Mouse (Mus musculus) intestine, postnatal 0 days (tissue): Measurements from ENCODE around the gene Ubtf. TPM values are rescaled to one million over a fixed set of nuclear protein-coding genes. Genes with fewer than 3 reads are reported as not detected.

ENCODE experiments used
- ATAC-seq: fragments of 200-750 bp; cut with Nextera tagmentation; 2 replicates; pipeline ENCODE4 v1.8.0; 2017; ENCODE audit warnings: mild to moderate bottlenecking, moderate TSS enrichment, moderate library complexity
- H3K27ac ChIP-seq: fragments of 300-500 bp; sonication (generic); 2 replicates; pipeline ENCODE4 v1.5.1; 2014; ENCODE audit warnings: mild to moderate bottlenecking, low read depth, low read length, moderate library complexity
- H3K27me3 ChIP-seq: fragments of 300-500 bp; sonication (generic); replicated peaks from 2 replicates; pipeline ENCODE4 v1.6.1; 2014; ENCODE audit warnings: low read length, mixed read lengths; ENCODE audit not compliant: control insufficient read depth, insufficient read depth
- H3K36me3 ChIP-seq: fragments of 300-500 bp; sonication (generic); 2 replicates; pipeline ENCODE4 v1.6.1; 2014; ENCODE audit warnings: mild to moderate bottlenecking, moderate library complexity; ENCODE audit not compliant: control insufficient read depth, insufficient read depth
- H3K4me1 ChIP-seq: fragments of 300-500 bp; sonication (generic); replicated peaks from 2 replicates; pipeline ENCODE4 v1.6.1; 2014; ENCODE audit warnings: antibody characterized with exemption, low read length, mixed read lengths; ENCODE audit not compliant: control insufficient read depth, insufficient read depth
- H3K4me2 ChIP-seq: fragments of 300-500 bp; sonication (generic); replicated peaks from 2 replicates; pipeline ENCODE4 v1.6.1; 2014; ENCODE audit warnings: low read depth, mild to moderate bottlenecking, moderate library complexity
- H3K4me3 ChIP-seq: fragments of 300-500 bp; sonication (generic); 2 replicates; pipeline ENCODE4 v1.5.1; 2014; ENCODE audit warnings: low read depth, low read length
- H3K9ac ChIP-seq: fragments of 300-500 bp; sonication (generic); 2 replicates; pipeline ENCODE4 v1.6.1; 2014; ENCODE audit warnings: mild to moderate bottlenecking, low read depth, low read length
- H3K9me3 ChIP-seq: fragments of 300-500 bp; sonication (generic); 2 replicates; pipeline ENCODE4 v1.6.1; 2016; ENCODE audit warnings: mixed run types; ENCODE audit not compliant: control insufficient read depth
- CTCF ChIP-seq: sonication (generic); IDR thresholded peaks from 2 replicates; pipeline ENCODE4 v1.5.1; 2016; ENCODE audit warnings: low read depth, mild to moderate bottlenecking, control low read depth, antibody characterized with exemption, moderate library complexity
- WGBS: fragments of 180-500 bp; shearing (Covaris S2); extraction: QIAGEN DNeasy Blood & Tissue Kit; methylation state at CpG from one replicate; pipeline ENCODE4 v1.1.7; 2014; 5-methylcytosine and 5-hydroxymethylcytosine counted together
- polyA plus RNA-seq: library from polyadenylated mRNA; unstranded; fragments of >200 nt; fragmentation: Nextera tagmentation; extraction: Ambion mirVana; gene quantifications from 2 replicates; pipeline ENCODE4 v1.2.1, GENCODE M21; 2015

Gene Ubtf
- polyA plus RNA-seq, 1 experiment from 2014 or later: 39.6 TPM

DNA sequence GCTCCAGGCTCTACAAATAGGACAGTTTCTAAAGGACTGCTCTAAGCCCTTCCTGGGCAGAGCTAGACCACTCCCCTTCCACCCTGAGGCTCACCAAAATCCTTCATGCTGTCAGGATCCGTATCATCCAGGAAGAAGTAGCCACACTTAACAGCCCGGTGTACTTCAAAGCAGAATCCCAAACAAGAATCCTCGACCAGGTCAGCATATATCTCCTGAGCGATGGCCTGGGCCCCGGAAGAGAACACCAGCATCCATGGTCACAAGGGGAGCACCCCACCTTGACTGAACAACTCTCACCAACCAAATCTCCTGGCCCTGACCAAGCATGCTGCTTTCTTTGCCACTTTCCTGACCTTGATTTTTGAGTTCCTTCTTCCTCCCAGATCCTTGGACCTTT is 25.1 kb downstream of the Ubtf start:
- no peak for TF ChIP-seq CTCF
- H3K4me3 ChIP-seq: no peak overlapping the region
- H3K4me1 ChIP-seq: no peaks in the 10 kb centered on the region
- peaks cover 48% of the 10 kb centered on the region for H3K36me3 ChIP-seq
- no peak for ATAC-seq
- H3K9ac ChIP-seq: no peak overlapping the region
- H3K27ac ChIP-seq: peak overlapping the region; percentile 97; the same call in 1 of the 2 replicates
- peak overlapping the region; percentile 81; the same call in 1 of the 2 replicates for H3K4me2 ChIP-seq
- WGBS: 66% methylated on average over 5 of the region's 5 CpGs
- H3K27me3 ChIP-seq: no peaks in the 10 kb centered on the region
- H3K9me3 ChIP-seq: no peaks in the 10 kb centered on the region

DNA sequence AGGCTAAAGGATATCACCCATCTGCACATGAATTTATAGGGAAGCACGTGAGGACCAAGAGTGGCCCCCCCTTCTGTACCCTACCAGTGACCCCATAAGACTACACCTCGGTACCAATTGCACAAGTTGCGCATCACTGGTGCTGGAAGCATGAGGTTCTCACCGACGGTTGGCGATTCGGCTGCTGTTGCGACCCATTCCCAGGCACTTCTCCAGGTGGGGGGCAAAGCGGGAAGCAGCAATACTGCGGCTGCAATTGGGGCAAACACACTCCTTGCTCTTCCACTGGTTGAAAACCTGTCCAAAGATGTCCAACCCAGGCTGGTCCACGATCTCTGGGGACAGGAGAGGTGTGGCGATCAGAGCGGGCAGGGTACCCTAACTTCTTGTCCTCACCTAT is 25.6 kb downstream of the Ubtf start:
- Histone ChIP-seq H3K9me3 (no peaks in the 10 kb centered on the region), H3K27ac (no peak overlapping the region), H3K36me3 (peaks cover 48% of the 10 kb centered on the region), H3K4me3 (no peak overlapping the region), H3K9ac (no peak overlapping the region), H3K4me1 (no peaks in the 10 kb centered on the region), H3K4me2 (no peak overlapping the region), H3K27me3 (no peaks in the 10 kb centered on the region)
- no peak for ATAC-seq
- 94% methylated on average over 13 of the region's 13 CpGs for whole genome bisulfite sequencing
- no peak for TF ChIP-seq CTCF

DNA sequence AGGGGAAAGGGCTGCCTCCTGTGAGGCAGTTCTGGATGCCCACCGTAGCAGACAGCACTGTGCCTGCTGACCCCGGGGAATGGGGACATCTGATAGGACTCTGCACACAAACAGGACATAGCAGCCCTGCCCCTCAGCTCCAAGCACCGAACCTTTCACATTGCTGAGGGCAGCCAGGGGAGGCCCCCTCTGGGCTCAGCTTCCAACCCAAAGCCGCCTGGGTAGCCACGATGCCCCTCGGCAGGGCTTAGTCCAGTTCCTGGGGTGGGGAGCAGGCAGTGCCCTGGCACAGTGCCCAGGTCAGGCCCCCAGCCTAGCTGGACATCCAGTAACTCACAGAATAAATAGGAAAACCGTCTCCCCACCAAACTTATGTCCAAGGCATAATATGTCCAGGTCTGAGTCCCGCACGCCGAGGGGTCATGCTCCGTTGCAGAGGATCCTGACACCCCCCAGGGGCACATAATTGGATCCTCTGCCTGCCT is 28.4 kb downstream of the Ubtf start:
- H3K4me3 ChIP-seq: no peak overlapping the region
- H3K36me3 ChIP-seq: peaks cover 62% of the 10 kb centered on the region
- 82% methylated on average over 11 of the region's 11 CpGs for WGBS
- no peak overlapping the region for H3K4me2 ChIP-seq
- no peak overlapping the region for H3K27ac ChIP-seq
- no peaks in the 10 kb centered on the region for H3K4me1 ChIP-seq
- no peaks in the 10 kb centered on the region for H3K9me3 ChIP-seq
- no peak for TF ChIP-seq CTCF
- H3K27me3 ChIP-seq: no peaks in the 10 kb centered on the region
- H3K9ac ChIP-seq: no peak overlapping the region
- ATAC-seq: no peak

DNA sequence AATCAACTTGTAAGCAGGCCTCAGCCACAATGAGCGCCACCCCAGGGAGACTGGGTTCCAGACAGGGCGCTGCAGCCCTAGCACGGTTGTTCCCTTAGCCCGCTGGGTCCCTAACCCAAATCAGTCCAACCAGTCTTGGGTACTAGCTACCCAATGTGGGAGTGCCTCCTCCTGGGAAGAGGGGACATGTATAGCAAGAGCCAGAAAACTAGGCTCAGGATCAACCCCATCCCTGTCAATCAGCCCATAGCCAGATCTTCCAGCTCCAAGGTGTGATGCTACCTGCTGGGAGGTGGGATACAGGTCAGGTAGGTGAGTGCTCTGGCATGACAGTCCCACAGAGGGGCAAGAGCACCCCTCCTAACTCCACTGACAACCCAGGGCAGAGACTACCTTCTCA is 29.4 kb downstream of the Ubtf start:
- no peak for ATAC-seq
- no peak overlapping the region for H3K4me2 ChIP-seq
- no peaks in the 10 kb centered on the region for H3K27me3 ChIP-seq
- peaks cover 5% of the 10 kb centered on the region; the same call in 1 of the 2 replicates for H3K4me1 ChIP-seq
- H3K36me3 ChIP-seq: peaks cover 62% of the 10 kb centered on the region
- no peaks in the 10 kb centered on the region for H3K9me3 ChIP-seq
- no peak for TF ChIP-seq CTCF
- no peak overlapping the region for H3K4me3 ChIP-seq
- 80% methylated on average over 4 of the region's 4 CpGs for WGBS
- H3K27ac ChIP-seq: no peak overlapping the region
- no peak overlapping the region for H3K9ac ChIP-seq

DNA sequence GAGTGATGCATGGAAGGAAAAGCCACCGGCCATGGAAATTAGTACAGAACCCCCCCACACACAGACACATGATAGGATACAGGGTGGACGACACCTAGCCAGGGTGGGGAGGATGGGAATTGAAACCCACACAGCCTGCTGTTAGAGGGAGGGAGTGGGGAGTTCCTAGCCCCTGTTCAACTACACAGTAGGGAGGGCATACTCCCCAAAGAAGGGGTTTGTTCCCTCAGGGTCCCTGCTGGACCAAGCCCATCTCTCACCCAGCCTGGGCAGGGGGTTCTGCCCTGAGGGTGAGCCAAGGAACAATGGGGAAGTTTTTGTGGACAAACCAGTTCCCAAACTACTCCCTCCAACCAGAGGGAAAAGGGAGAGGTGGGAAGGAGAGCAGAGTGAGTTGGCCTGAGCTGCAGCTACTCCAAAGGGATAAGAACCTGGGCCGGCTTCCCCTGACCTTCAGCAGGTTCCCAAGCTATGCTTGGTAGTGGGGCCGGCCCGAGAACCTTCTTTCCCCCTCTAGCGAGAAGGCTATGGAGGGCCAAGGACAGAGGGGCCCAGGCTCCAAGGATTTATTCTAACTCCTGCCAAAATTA is 29.9 kb downstream of the Ubtf start:
- H3K27ac ChIP-seq: no peak overlapping the region
- no peaks in the 10 kb centered on the region for H3K9me3 ChIP-seq
- H3K27me3 ChIP-seq: no peaks in the 10 kb centered on the region
- H3K4me1 ChIP-seq: peaks cover 5% of the 10 kb centered on the region; the same call in 1 of the 2 replicates
- H3K4me3 ChIP-seq: no peak overlapping the region
- no peak overlapping the region for H3K9ac ChIP-seq
- no peak overlapping the region for H3K4me2 ChIP-seq
- TF ChIP-seq CTCF: no peak
- H3K36me3 ChIP-seq: peaks cover 62% of the 10 kb centered on the region
- ATAC-seq: no peak
- 62% methylated on average over 6 of the region's 6 CpGs for WGBS

DNA sequence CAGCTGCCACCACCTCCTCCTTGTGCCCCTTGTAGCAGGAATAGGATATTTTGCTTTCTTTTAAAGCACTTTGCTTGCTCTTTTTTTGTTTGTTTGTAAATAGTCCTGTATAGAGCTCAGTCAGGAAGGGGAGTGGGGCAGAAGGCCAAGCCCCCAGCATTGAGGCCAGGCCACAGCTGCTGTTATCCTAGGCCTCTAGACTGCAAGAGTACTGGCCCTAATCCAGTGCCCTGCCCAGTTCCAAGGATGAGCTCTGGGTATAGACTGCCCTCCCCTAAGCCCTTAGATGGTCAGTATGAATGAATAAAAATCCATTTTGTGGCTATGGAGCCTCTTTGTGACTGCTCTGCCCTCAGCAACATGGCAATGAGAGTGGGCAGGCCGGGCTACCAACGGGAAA is 30.6 kb downstream of the Ubtf start:
- Histone ChIP-seq H3K36me3 (peaks cover 56% of the 10 kb centered on the region), H3K4me2 (no peak overlapping the region), H3K4me1 (peaks cover 5% of the 10 kb centered on the region; the same call in 1 of the 2 replicates), H3K9me3 (no peaks in the 10 kb centered on the region), H3K27me3 (no peaks in the 10 kb centered on the region), H3K27ac (no peak overlapping the region), H3K4me3 (no peak overlapping the region), H3K9ac (no peak overlapping the region)
- WGBS: 71% methylated on average over 2 of the region's 2 CpGs
- no peak for TF ChIP-seq CTCF
- no peak for ATAC-seq
